Comparison of ENCODE assay signal across 9 mouse cellular contexts in the genomic region with DNA sequence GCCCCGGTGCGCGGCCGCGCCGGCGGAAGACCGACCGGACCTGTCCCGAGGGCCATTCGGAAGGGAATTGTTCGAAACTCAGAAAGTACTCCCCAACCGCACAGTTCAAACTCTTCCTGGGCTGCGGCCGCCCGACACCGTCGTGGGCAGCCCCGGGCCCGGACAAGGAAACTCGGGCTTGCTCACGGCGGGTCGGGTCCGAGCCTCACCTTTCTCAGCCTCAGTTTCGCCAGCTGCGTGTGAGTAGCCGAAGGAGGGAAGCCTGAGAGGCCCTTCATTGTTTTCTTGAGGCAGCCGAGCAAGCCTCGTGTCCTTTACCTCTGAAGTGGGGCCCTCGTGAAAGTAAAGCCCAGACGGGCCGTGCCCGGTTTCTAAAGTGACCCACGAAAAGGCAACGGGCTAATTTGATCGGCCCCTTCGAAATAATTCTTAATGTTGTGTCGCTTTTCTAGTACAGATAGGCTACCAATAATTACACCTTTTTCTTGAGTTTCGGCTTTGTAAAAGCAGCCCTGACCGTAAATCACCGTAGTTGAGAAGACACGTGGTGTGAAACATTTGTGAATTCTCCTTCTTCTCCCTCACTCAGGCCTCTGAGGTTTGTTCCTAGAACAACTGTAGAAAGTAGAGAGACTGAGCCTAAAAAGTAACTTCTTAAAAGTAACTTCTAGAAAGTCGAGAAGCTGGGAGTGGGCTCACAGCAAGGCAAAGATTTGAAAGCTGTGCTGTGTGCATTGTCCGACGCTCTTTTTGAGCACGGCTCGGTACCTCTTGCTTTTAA. TPM values are rescaled to one million over a fixed set of nuclear protein-coding genes. Genes with fewer than 3 reads are reported as not detected.
DNase-seq lines count a peak whose midpoint lies in the region; ATAC-seq and TF ChIP-seq lines count a peak whose summit lies in the region.
"Had no signal": no experiment of that assay in that cellular context is flagged by ENCODE, and none has a peak within 500 bp of the region (broad histone marks: within the 10 kb centered on the region; RNA-seq: fewer than 3 reads in every experiment).

No protein-coding gene starts in this region.

- H3K4me1 ChIP-seq in E14TG2a.4 (replicated peaks; ENCODE audit: low read depth, low read length): peaks cover 7% of the 10 kb centered on the region; the same call in 1 of the 2 replicates
- peaks cover 4% of the 10 kb centered on the region; the same call in 1 of the 2 replicates for H3K4me1 ChIP-seq in heart, embryonic 15.5 days (replicated peaks)
- H3K4me1 ChIP-seq in liver, embryonic 16.5 days (ENCODE audit: control insufficient read depth, low read depth, low read length): no peaks in the 10 kb centered on the region; the same call in 1 of the 2 replicates

- DNase-seq in ES-CJ7 (ENCODE audit: low read depth, low spot score): peak; percentile 21
- DNase-seq in cerebellum, postnatal 25 days: no peak
- no peak for DNase-seq in left cerebral cortex, adult 8-10 months (ENCODE audit: low spot score in 2 of 2)
- no peak for DNase-seq in urinary bladder, postnatal 25 days (ENCODE audit: low spot score)

- no peaks in the 10 kb centered on the region; the same call in 1 of the 2 replicates for H3K9me3 ChIP-seq in E14TG2a.4 (ENCODE audit: low read length)
- H3K9me3 ChIP-seq in heart, embryonic 15.5 days (replicated peaks): no peaks in the 10 kb centered on the region
- no peaks in the 10 kb centered on the region for H3K9me3 ChIP-seq in liver, embryonic 16.5 days (replicated peaks; ENCODE audit: control insufficient read depth, low read length)

- peak overlapping the region; percentile 86 for H3K27ac ChIP-seq in heart, embryonic 15.5 days
- H3K27ac ChIP-seq in liver, embryonic 16.5 days (ENCODE audit: low read length): 0 out of 2 replicates have a peak overlapping the region, but pooled peaks have one; percentile 4

- H3K4me3 ChIP-seq in E14TG2a.4 (replicated peaks; ENCODE audit: low read length): peak overlapping the region; percentile 76
- peak overlapping the region; percentile 68 for H3K4me3 ChIP-seq in heart, embryonic 15.5 days
- H3K4me3 ChIP-seq in liver, embryonic 16.5 days (ENCODE audit: low read depth, low read length): peak overlapping the region; percentile 65

- TF ChIP-seq CTCF in E14TG2a.4 (conservative IDR thresholded peaks at IDR 0.05; ENCODE audit: low read length): no peak

- 7% methylated on average over 46 of the region's 48 CpGs for WGBS in heart, embryonic 15.5 days
- 7% methylated on average over 48 of the region's 48 CpGs for WGBS in liver, embryonic 16.5 days (ENCODE audit: insufficient replicate concordance)

- peak overlapping the region; percentile 65 for H3K4me2 ChIP-seq in heart, embryonic 15.5 days
- peak overlapping the region; percentile 60 for H3K4me2 ChIP-seq in liver, embryonic 16.5 days (ENCODE audit: low read depth, low read length)

- H3K9ac ChIP-seq in heart, embryonic 15.5 days: peak overlapping the region; percentile 66
- H3K9ac ChIP-seq in liver, embryonic 16.5 days (ENCODE audit: low read depth, low read length): peak overlapping the region; percentile 1; the same call in 1 of the 2 replicates

- H3K36me3 ChIP-seq in E14TG2a.4 (ENCODE audit: insufficient read depth, low read length): no peaks in the 10 kb centered on the region
- H3K36me3 ChIP-seq in heart, embryonic 15.5 days: no peaks in the 10 kb centered on the region
- no peaks in the 10 kb centered on the region for H3K36me3 ChIP-seq in liver, embryonic 16.5 days (ENCODE audit: control insufficient read depth, insufficient read depth)

- H3K27me3 ChIP-seq in E14TG2a.4 (ENCODE audit: insufficient read depth, low read length): peaks cover 90% of the 10 kb centered on the region
- H3K27me3 ChIP-seq in heart, embryonic 15.5 days: peaks cover 72% of the 10 kb centered on the region
- H3K27me3 ChIP-seq in liver, embryonic 16.5 days (ENCODE audit: control insufficient read depth, insufficient read depth, low read depth, low read length): peaks cover 76% of the 10 kb centered on the region

- no peak for ATAC-seq in heart, embryonic 15.5 days (replicated peaks; ENCODE audit: insufficient number of reproducible peaks, insufficient read depth, low FRiP score, low read depth)
- ATAC-seq in liver, embryonic 16.5 days (ENCODE audit: low read depth): no peak
- no peak for ATAC-seq in monocyte, adult 5-6 weeks (replicated peaks; ENCODE audit: insufficient number of reproducible peaks, low FRiP score, low TSS enrichment, poor library complexity, severe bottlenecking)

RNA-seq across cellular contexts. Expression of a gene that starts 0.6 kb away (rescaled TPM):
- 503 and 529 TPM in 2 replicates for polyA plus RNA-seq in heart, embryonic 15.5 days (2015; fragmentation: Nextera tagmentation; extraction: Ambion mirVana)
- 209 and 240 TPM in 2 replicates for polyA plus RNA-seq in liver, embryonic 16.5 days (2015; fragmentation: Nextera tagmentation; extraction: Ambion mirVana)
- total RNA-seq in monocyte, adult 5-6 weeks (2017): 4.2 TPM in 1 of 3 replicates, not detected in the others
- 10 to 100 TPM; 47.8 to 55.4 (median 52.4) TPM for total RNA-seq in left cerebral cortex, adult 8-10 months (2022)
- total RNA-seq: neutrophil, adult 5-6 weeks had no signal
